Mouse (Mus musculus): ENCODE data around the gene Exoc3l. TPM values are rescaled to one million over a fixed set of nuclear protein-coding genes. Genes with fewer than 3 reads are reported as not detected.

Exoc3l gene
- total and polyA plus RNA-seq, 3 experiments: 4.4 to 10.9 (median 7.5) TPM

DNA sequence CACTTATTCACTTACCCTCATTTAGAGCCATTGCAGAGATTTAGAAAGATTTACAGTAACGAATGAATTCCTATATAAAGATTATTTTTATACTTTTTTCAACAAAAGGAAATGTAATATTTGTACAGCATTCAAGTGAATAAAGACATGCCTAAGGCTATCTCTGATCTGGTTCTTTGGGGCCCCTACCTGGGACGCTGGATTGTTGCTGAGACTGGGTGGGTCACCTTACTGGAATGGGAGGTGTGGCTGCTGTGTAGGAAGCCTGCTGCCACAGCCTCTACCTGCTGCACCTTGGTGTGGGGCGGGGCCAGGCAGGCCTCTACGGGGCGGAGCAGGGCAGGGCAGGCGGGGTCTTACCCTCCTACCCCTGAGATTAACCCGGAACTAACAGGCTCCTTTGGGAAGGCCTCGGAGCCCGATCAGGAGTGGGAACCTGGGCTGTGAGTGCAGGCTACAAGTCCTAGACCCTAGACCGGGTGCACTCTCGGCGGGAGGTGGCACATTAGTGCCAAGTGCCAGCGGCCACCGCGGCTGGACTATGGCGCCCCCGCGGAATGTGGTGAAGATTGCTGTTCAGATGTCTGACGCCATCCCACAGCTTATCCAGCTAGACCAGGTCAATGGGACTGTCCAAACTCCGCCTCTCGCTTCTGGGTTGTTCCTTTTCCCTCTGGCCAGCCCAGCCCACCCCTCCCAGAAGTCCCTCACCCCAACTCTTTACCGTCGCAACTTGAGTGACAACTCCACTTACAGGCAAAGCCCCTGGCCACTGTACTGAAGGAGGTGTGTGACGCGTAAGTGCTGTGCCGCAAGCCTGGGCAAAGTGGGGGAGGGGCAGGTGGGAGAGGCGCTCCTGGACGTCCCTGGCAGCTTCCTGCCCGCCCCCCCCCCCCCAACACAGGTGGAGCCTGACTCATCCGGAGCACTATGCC lies 9.6 kb upstream of the Exoc3l start, which contains the start of gene Elmo3:
Elmo3 (plus strand) TSS at position 391 of the 935 bp plus-strand sequence.
- H3K79me2 ChIP-seq (replicated peaks; ENCODE audit: control insufficient read depth, extremely low read depth, insufficient read depth, poor library complexity, severe bottlenecking): peaks cover 1% of the 10 kb centered on the region; the same call in 1 of the 2 replicates
- dilution Hi-C loops (cut with MboI; ENCODE audit: extremely low pct_ligation_motif_present, extremely low pct_unique_long_range_greater_than_20kb, low sequenced_read_pairs) (no loop called here), in situ Hi-C loops (cut with MboI; ENCODE audit: low pct_ligation_motif_present, low pct_unique_long_range_greater_than_20kb, low sequenced_read_pairs) (no loop called here)
- peak within 1 kb of the TSS; percentile 61; the same call in 1 of the 2 replicates for H3K27ac ChIP-seq (ENCODE audit: insufficient read depth, low read depth)
- no peak for DNase-seq (ENCODE audit: extremely low read depth)
- H3K9me3 ChIP-seq (replicated peaks; ENCODE audit: low read length): no peaks in the 10 kb centered on the region
- no peaks in the 10 kb centered on the region for H3K27me3 ChIP-seq (replicated peaks)
- peak; percentile 27; the same call in 1 of the 2 replicates for TF ChIP-seq POLR2A (IDR thresholded peaks at IDR 0.05; ENCODE audit: low read depth, low read length)
- no peak for TF ChIP-seq JUN (IDR thresholded peaks at IDR 0.05; ENCODE audit: insufficient read depth, low read depth, low read length)
- TF ChIP-seq BHLHE40 (IDR thresholded peaks at IDR 0.05; ENCODE audit: low read depth, low read length): no peak
- no peak for TF ChIP-seq NELFE (IDR thresholded peaks at IDR 0.05; ENCODE audit: low read depth, low read length)
- no peak for TF ChIP-seq GABPA (IDR thresholded peaks at IDR 0.05; ENCODE audit: insufficient replicate concordance, low read depth, low read length)
- no peak for TF ChIP-seq RCOR1 (conservative IDR thresholded peaks at IDR 0.05; ENCODE audit: low read depth, low read length)
- H3K4me3 ChIP-seq (replicated peaks in 1 of 3; ENCODE audit: low read depth in 2 of 3, low read length in 2 of 3, poor library complexity in 1 of 3): peak within 1 kb of the TSS in 1 of 3 experiments; percentile 18
- peaks cover 89 to 97% of the 10 kb centered on the region in 2 experiments for H3K36me3 ChIP-seq (replicated peaks in 1 of 2; ENCODE audit: control insufficient read depth in 1 of 2, insufficient read depth in 1 of 2, low read length in 1 of 2)
- no peak within 1 kb of the TSS for H3K9ac ChIP-seq (ENCODE audit: insufficient read depth, low read depth)
- H3K4me2 ChIP-seq (ENCODE audit: insufficient read depth, low read depth, poor library complexity, severe bottlenecking): no peak within 1 kb of the TSS
- peaks cover 4 to 54% of the 10 kb centered on the region in 2 experiments for H3K4me1 ChIP-seq (ENCODE audit: control insufficient read depth in 1 of 2, insufficient read depth in 2 of 2)

DNA sequence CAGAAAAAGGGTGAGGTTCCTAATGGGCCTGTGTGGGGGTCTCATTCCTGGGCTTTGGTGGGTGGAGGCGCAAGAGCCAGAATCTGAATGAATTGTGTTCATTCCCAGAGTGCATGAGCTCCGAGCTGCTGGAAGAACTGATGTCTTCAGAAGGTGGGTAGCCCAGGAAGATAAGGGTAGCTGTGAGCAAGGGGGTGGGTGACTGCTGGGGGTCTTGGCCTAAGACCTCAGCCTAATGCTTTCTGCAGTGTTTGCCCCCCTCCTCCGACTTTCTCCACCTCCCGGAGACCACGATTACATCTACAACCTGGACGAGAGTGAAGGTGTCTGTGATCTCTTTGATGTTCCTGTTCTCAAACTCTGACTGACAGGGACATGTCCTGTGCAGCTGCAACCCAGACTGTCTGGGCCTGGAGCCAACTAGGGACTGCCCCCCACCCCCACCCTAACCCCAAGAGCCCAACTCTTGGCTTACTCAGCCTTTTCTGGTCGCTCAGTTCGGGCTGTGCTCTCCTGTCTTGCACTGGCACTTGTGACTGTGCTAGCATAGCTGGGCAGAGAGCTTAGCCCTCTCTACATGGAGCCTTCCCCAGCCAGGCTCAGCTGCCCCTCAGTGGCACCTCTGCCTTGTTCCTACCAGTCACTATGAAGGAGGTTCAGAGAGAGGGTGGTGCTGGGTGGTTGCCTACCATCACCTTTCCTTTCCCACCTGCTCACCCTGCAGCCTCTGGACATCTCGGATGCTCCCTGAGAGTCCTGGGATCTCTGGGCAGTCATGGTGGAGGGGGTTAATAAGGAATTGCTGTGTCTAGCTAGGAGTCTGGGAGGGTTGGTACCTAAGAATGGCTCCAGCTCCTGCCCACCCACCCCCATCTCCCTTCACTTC lies 8.7 kb upstream of the Exoc3l start:
- TF ChIP-seq POLR2AphosphoS2 (IDR thresholded peaks at IDR 0.05; ENCODE audit: low read depth, low read length) (0 out of 2 replicates have a peak, but pooled peaks have one; percentile 44), HCFC1 (IDR thresholded peaks at IDR 0.05; ENCODE audit: low read depth, low read length) (no peak), ZMIZ1 (IDR thresholded peaks at IDR 0.05; ENCODE audit: low read depth, low read length) (peak; percentile 89)
- dilution Hi-C loops (cut with MboI; ENCODE audit: extremely low pct_ligation_motif_present, extremely low pct_unique_long_range_greater_than_20kb, low sequenced_read_pairs) (no loop called here), in situ Hi-C loops (cut with MboI; ENCODE audit: low pct_ligation_motif_present, low pct_unique_long_range_greater_than_20kb, low sequenced_read_pairs) (no loop called here)
- H3K4me1 ChIP-seq (ENCODE audit: control insufficient read depth in 1 of 2, insufficient read depth in 2 of 2): peaks cover 4 to 63% of the 10 kb centered on the region in 2 experiments
- H3K4me3 ChIP-seq (replicated peaks in 1 of 3; ENCODE audit: low read depth in 2 of 3, low read length in 2 of 3, poor library complexity in 1 of 3): peak overlapping the region in 1 of 3 experiments; percentile 18
- no peaks in the 10 kb centered on the region for H3K9me3 ChIP-seq (replicated peaks; ENCODE audit: low read length)
- no peak for DNase-seq (ENCODE audit: extremely low read depth)
- H3K4me2 ChIP-seq (ENCODE audit: insufficient read depth, low read depth, poor library complexity, severe bottlenecking): no peak overlapping the region
- H3K79me2 ChIP-seq (replicated peaks; ENCODE audit: control insufficient read depth, extremely low read depth, insufficient read depth, poor library complexity, severe bottlenecking): peaks cover 8% of the 10 kb centered on the region
- H3K9ac ChIP-seq (ENCODE audit: insufficient read depth, low read depth): no peak overlapping the region
- peak overlapping the region; percentile 61; the same call in 1 of the 2 replicates for H3K27ac ChIP-seq (ENCODE audit: insufficient read depth, low read depth)
- peaks cover 88 to 97% of the 10 kb centered on the region in 2 experiments for H3K36me3 ChIP-seq (replicated peaks in 1 of 2; ENCODE audit: control insufficient read depth in 1 of 2, insufficient read depth in 1 of 2, low read length in 1 of 2)
- H3K27me3 ChIP-seq (replicated peaks): no peaks in the 10 kb centered on the region

All from CH12.LX (cell line).